Mouse (Mus musculus) cerebellum, adult 11 months (tissue): ENCODE data around the gene S100a13.

Experiments
- DNase-seq: peaks from one replicate; pipeline ENCODE4 v3.0.0; 2022

The S100a13 gene

DNA sequence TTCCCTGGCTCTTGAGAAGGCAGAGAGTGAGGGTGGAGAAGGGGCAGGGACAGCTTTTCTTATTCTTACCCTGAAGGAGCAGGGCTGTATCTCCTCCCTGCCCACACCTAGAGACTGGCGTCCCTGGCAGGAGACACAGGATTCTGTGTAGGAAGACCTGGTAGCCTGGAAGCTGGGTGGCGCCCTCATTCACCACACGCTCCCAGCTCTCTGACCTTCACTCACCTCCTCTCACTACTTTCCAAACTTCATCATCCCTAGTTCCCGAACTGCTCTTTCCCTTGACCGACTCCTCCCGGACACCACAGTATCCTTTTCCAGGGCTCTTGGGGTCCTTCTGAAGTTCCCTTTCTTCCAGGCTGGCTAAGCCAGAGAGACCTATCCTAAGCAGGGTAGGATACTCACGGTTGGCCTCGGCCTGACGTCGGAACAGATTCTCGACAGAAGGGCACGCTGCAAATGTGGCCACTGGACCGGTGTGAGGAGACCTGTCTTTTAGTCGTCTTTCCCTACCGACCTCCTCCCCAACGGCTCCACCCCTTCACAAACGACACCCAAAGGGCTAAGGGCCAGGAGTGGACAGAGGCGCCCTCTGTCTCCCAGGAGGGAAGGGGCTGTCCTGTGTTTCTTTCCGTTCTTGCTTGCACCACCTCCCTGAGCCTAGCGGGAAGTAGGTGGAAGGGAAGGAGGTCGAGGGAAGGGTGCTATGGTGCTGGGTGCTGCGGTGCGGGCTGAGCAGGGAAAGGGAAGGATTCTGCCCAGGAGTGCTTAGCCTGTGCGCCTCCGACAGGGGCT lies at the start of gene S100a13, which contains the start of gene S100a1:
TSS of gene S100a13 (plus strand) at position 640 of the 795 bp plus-strand sequence.
TSS of gene S100a1 (minus strand) at position 597 of the 795 bp plus-strand sequence.
- no peak for DNase-seq

DNA sequence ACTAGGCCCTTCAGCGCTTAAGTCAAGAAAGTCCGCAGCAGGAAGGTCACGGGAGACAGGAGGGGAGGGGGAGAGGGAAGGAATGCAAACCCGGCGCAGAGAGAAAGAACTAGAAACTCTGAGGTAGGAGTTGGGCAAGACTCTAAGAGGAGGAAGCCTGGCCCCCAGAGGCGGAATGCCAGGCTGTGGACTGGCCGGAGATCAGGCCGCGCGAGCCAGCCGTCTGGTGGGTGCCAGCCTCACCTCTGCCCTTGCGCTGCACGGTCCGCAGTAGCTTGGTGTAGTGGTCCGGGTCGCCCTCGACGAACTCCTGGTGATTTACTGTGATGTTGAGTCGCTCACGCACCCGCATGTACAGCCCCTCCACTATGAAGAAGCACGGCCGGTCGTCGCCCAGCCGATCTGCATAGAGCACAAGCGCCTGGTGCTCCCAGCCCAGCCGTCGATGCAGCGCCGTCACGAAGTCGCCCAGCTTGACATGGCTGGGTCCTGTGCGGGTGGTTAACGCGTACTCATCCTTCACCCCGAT lies 49.6 kb upstream of the S100a13 start:
- DNase-seq, result no peak

DNA sequence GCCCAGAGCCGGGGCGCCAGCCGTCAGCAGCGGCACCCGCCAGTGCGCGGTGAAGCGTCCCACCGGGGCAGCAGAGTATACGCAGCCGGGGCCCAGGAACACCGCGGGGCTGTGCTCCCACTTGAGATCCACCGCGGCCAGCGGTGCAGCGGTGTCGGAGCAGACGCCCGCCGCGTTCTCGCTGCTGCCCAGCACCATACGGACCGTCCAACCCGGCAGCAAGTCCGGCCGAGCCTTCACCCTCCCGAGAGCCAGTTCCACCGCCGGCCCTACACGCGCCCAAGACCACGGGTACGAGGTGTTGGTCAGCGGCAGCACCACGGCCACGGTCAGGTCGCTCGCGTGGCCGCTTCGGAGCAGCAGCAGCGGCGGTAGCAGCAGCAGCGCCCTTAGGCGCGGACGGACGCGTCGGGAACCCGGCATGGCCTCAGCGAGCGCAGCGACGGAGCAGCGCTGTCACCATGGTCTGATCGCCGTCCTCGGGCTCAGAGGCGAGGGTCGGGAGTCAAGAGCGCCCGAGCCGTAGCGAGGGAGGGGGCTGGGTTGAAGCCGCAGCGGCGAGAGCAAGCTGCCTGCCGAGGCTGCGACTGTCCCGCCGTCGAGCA lies 49.1 kb upstream of the S100a13 start:
- no peak for DNase-seq

DNA sequence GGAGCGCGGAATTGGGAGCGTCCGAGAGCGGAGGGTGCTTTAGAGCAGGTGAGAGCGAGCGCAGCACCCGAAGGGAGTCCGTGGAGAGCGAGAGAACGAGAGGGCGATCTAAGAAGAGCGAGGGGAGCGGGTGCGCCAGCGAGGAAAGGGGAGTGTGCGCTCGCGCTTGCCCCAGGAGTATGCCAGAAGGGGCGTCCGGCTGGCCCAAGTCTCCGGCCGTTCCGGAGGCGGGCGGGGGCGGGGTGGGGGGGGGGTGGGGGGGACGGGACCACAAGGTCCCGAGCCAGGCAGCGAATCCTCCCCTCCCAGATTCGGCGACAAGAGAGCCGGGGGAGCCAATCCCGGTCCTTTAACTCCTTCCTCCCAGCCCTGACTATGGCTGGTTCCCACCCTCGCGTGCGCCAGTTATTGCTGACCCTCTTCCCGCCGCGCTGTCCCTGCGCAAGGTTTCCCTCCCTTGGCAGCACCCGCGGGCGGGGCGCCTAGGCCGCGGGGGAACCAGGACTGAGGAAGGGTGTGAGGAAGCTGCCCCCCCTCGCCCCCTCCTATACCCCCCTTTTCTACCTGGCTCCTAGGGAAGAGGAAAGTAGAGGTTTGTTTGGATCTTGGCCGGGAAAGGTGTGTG lies 48.4 kb upstream of the S100a13 start, which contains the start of gene Npr1:
TSS of gene Npr1 (minus strand) at position 181 of the 625 bp plus-strand sequence.
- peak; percentile 15 for DNase-seq

DNA sequence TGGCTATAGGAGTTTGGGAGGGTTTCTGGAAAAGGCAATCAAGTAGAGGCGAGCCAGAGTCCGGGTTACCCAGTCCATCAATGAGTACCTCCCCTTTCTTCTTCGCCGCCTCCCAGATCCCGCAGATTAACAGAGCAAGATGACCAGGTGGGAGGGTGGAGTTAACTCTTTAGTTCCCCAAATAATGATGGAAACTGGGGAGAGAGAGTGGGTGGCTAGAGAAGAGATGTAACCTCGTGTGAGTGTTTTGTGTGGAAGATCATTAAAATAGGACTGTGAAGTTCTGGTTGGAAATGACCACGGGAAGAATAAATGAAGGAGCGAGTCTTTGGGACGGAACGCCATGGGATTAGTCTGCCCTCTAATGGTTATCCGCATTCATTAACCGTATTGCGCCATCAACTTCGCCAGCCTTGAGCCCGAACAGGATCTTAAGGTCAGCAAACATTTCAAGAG lies 47.9 kb upstream of the S100a13 start:
- DNase-seq, result peak; percentile 55

DNA sequence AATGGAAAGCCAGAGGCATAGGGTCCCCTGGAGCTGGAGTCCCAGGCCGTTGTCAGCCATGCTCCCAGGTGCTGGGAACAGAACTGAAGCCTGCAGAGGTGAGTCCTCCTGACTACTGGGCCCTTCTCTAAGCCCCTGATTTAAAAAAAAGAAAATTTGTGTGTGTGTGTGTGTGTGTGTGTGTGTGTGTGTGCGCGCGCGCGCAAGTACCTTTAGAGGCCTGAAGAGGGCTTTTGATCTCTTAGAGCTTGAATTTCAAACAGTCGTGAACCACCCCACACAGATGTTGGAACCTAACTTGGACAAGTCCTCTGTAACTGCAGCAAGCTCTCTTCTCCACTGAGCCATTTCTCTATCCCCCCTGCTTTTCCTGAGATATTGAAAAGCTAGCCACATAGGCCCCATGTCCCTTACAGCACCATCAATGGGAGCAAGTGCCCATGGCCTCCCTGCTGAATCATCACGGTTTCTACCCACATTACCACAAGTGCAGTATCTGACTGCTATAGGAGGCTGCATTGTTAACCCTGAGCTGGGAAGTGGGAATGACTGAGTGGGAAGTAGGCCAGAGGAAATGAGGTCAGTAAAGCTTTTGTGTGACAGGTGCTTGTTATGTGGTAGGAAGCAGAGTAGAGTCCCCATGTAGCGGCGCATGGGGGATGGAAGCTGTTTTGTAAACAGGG lies 46.5 kb upstream of the S100a13 start:
- no peak for DNase-seq

DNA sequence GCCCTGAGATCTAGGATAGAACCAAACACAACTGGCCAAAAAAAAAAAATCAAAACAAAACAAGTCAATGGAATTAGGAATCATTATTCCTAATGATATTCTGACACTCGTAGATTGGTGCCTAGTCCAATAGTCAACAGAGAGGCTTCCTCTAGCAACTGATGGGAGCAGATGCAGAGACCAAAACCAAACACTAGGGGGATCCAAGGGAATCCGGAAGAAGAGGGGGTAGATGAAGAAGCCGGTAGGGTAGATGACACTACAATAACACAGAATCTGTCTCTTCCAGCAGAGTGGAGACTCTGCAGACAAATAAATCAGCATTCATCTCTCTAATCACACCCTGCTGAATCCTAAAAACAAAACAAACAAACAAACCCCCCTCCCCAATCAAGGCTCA lies 42.0 kb upstream of the S100a13 start:
- no peak for DNase-seq

DNA sequence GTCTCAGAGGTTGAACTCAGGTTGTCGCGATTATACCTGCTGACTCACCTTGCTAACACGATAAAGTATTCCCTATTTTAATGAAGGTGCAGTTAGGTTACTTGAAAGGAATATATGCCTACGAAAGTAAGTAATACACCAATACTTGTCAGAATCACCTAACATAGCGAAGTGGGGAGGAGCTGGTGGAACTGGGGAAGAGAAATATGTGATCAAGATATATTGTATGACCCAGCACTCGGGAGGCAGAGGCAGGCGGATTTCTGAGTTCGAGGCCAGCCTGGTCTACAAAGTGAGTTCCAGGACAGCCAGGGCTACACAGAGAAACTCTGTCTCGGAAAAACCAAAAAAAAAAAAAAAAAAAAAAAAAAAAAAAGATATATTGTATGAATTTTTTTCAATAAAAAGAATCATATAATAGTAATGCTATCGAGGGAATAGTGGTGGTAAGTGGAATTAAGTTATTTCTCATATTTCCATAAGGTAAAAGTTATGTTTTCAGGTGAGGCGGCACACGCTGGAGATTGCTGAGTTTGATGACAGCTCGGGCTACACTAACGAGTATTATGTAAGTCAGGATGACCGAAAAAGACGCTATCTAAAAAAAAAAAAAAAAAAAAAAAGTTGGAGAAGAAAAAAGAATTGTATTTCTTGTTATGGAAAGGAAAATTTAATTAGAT lies 38.9 kb upstream of the S100a13 start:
- no peak for DNase-seq

DNA sequence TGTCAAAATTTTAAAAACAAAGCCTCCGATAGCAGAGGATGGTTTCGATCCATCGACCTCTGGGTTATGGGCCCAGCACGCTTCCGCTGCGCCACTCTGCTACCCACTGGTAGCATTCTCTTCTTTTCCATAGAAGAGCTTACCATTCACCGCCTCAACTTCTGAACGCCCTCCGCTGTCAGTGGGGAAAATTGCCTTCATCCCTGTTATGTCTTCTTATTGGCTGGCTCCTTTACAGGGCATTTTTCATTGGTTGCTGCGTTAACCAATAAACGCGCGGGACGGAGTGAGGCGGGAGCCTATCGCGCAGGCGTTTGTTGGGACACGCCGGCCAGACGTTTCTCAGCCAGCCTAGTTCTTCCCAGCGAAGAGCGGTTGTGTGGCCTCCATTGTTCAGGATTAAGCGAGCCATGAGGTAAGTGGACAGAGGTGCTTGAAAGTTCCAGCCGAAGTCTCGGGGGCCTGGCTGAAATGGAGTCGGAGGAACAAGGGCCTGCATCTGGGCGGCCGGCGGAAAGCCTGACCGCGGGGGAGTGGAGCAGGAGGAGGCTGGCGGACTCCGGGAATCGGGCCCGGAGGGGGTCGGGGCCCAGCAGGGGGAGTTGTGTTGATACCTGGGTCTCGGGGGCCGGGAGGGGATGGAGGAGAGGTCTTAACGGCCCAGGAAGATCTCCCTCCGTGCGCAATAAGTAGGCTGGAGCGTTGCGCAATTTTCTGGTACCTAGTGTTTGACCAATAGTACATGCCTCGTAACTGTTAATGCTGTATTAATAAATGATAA lies 38.2 kb upstream of the S100a13 start, which contains the start of gene Ilf2:
TSS of gene Ilf2 (plus strand) at position 296 of the 781 bp plus-strand sequence.
- DNase-seq, result peak; percentile 95

DNA sequence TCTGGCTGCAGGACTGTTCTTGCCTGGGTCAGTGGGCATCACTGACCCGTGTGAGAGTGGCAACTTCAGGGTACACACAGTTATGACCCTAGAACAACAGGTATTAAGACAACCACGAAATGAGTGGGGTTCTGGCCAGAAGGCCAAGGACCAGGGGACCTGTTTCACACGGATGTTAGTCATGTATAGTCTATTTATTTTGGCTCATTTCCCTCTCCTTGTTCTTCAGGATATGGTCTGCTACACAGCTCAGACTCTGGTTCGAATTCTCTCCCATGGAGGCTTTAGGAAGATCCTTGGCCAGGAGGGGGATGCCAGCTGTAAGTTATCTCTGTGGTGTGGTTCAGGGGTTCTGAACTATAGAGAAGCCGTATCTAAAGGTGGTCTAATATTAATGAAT lies 27.2 kb upstream of the S100a13 start:
- no peak for DNase-seq

DNA sequence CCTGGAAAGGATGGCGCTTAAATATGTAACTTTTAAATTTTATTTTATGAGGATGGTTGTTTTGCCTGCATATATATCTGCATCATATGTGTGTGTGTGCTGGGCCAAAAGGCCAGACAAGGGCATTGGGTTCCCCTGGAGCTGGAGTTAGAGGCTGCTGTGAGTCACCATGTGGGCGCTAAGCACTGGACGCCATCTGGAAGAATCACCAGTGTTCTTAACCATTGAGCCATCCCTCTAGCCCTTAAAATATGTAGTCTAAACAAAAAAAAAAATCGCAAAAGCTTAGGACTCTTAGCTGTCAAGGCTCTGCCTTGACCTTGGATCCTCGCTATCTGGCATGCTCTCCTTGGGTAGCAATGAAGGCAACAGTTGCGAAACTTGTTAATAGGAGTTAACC lies 25.7 kb upstream of the S100a13 start:
- DNase-seq, result no peak

DNA sequence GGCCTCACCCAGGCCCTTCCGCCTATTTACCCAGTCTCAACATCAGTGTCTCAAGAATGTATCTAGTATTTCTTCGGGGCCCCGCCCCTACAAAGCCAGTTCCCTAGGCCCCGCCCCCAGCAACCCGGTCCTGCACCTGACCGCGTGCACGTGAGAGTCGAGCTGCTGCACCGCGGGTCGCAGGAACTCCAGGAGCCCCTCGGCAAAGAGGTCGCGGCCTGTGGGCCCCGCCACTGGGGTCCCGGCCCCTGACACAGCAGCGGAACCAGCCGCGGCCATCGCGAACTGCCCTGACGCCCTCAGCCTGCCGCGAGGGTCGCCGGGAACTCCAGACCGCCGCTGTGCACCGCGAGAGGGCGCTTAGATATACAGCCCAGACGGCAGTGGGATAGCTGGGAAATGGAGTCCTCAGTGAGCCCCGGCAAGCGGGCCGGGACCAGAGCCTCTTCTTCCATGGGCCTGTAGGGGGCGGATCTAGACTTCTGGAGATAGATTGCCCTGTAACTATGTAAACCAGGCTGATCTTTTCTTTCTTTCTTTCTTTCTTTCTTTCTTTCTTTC lies 23.5 kb upstream of the S100a13 start, which contains the start of gene Snapin:
TSS of gene Snapin (minus strand) at position 338 of the 561 bp plus-strand sequence.
- DNase-seq, result peak; percentile 93

DNA sequence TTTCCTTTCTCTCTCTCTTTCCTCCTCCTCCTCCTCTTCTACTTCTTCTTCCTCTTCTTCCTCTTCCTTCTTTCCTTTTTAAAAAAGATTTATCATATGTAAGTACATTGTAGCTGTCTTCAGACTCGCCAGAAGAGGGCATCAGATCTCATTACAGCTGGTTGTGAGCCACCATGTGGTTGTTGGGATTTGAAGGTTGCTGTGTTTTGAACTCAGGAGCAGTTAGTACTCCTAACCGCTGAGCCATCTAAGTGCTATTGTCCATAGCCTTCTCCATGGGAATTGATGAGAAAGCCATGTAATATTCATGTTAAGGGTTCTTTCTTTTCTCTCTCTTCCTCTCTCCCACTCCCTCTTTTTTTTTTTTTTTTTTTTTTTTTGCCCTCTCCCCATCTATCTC lies 22.9 kb upstream of the S100a13 start:
- no peak for DNase-seq

DNA sequence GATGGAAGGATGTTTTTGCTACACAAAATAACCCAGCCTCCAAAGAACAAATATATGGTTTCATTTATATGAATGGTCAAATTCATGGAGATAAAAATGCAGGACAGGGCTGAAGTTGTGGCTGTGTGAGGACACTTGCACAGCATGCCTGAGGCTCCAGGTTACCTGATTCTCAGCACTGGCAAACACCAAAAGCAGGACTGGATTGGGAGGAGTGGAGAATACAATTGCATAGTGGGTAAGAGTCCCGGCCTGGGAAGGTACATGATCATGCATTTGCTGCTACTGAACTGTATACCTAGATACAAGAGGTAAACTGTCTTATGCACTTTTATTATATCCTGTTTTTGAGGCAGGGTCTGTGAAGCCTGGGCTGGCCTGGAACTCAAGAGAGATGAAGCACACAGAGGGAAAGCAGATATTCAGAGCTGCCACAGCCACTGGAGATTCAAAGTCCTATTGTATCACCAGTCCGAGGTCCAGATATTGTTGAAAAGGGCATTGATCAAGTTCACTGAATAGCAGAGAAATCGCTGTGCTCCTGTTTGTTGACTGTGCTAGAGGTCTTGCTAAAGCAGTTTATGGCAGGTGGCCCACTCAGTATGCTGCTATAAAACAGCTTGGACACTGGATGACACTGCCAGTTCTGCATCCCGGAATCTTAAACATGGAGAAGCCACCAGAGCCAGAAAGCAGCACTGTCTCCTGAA lies 20.2 kb upstream of the S100a13 start:
- no peak for DNase-seq

DNA sequence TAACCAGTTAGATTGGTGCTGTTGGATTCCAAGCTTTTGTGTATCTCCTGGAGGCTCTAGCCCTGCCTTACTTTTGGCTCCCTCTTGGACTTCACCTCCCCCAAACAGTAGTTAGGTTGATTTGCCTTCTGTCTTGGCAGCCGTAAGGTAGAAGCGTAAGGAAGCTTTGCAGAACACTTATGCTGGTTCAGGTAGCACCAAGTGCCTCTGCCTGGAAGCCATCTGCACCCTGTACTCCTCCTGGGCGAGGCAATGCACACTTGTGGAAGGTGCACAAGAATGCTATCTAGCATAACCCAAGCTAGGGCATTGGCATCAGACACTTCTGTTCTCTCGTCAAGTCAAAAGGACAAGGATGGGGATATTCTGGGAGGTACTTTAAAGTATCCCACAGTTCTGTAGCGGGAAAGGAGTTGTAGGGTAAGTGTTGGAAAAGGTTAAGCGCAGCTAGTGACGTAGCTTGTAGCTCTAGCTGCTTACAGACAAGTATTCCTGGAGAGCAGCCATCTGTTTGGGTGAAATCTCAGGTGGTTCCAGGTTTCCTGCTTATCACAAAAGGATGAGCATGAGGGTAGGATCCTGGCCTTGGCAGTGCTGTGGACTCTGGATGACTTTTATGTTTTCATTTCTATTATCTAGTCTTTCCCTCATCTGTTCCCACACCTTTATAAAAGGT lies 18.2 kb upstream of the S100a13 start:
- DNase-seq, result no peak

DNA sequence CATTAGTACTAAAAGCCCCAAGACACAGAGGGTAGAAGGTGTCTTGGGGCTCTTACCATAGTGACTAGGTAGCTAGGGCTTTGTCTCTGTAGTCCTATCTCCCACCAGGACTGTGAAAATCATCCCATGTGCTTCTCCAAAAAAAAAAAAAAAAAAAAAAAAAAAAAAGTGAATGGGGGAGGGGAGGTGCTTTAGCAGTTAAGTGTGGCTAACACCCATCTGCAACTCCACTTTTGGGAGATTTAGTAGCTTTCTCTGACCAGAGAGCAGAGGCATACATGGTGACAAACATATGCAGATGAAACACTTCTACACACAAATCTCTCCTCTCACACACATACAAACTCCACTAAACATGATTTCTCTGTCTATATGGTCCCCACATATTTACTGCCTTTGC lies 16.6 kb upstream of the S100a13 start:
- DNase-seq, result no peak

DNA sequence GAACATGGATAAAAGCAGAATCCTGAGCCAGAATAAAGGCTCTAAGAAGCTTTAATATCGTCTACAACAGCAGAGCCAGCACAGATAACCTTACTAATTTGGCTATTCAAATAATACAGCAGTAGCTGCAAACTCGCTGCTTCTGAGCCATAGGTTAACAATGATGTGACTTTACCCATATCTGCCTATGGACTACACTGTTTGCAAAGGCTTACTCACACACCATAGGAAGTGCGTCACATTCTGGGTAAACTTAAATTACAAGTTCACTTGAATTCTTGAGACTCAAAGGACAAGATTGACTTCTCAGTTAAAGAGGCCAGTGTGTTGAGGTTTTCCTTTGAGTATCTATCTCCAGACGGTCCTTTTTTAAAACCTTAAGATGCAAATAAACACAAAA lies 10.8 kb upstream of the S100a13 start:
- no peak for DNase-seq

DNA sequence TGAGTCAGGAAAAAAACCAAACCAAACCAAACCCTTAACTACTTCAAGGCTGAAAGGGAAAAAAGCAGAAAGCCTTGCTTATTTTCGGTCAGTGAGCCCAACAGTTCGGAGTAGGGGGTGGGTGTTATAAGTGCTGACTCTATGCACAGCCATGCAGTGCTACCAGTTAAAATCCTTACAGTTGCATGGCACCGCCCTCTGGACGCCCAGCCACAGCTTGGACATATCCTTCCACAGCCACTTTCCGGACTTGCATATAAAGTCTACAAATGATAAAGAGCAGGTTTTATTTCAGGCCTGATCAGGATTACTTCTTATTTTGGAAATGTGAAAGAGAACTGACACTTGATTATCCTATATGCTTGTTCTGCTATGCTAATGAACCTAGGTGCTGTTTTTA lies 9.0 kb upstream of the S100a13 start:
- DNase-seq, result no peak

DNA sequence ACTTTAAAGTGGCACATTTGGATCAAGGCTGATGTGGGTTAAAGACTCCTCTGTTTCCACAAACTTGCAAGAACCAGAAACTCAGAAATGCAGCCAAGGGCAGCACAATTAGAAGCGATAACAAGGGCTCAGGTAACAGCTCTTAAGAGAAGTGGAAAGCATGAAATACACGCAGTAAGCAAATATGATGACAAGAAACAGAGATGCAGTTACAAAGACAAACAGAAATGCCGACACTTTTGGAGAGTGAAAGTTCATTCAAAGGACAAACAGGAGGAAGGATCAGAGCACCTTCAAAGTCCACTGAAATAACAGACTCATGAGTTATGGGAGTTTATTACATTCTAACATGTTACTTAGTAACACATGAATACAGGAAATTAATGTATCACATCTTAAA lies 7.9 kb upstream of the S100a13 start:
- DNase-seq, result no peak
